Mouse (Mus musculus) cerebellum, adult 2 months (tissue): ENCODE measurements around the gene Fbrsl1.

Source experiments
- CTCF ChIP-seq: fragments of 200-500 bp; IDR thresholded peaks from 2 replicates; pipeline ENCODE4 v1.5.1; 2011; ENCODE audit warnings: low read depth, mild to moderate bottlenecking, control low read depth, low read length, moderate library complexity, borderline replicate concordance; ENCODE audit not compliant: insufficient read depth
- POLR2A ChIP-seq: fragments of 200-500 bp; IDR thresholded peaks from 2 replicates; pipeline ENCODE4 v1.6.1; 2011; ENCODE audit warnings: low read length, control low read depth, borderline replicate concordance; ENCODE audit not compliant: insufficient read depth

DNA sequence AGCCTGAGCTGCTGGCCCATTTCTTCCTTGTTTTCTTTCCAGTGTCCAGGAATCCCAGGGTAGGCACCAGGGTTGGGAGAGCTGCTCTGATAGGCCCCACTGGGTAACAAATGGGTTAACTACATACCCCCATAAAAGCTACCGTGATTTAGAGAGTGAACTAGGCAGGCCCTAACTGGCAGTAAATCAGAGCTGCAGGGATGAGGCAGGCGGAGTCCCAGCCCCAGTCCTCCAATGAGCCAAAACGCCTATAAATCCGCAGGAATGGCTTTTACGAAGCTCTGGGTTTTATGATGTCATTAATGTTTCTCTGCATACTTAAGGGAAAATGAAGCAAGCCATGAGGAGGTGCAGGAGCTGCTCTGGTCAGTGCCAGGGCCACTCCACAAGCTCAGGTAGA is 33.3 kb downstream of the Fbrsl1 start:
- TF ChIP-seq CTCF (no peak), POLR2A (no peak)
